Mouse (Mus musculus): ENCODE data around the gene Col23a1.

DNA sequence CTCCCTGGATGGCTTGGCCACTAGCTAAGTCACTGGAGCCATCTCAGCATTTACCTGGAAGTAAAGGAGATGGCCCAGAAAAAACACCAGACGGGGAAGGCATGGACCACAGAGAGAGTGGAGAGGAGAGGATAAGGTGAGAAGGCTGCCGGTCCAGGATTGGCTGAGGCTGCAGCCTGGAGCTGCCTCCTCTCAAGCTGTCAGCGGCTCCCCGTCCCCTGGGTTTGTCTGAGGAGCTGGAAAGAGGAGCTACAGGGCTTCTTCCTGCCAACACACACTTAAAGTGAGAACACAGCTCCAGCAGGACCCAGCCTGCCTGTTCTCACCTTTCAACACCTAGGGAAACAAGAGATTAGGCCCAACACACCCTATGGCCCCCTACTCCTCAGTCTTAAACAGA lies 168.9 kb downstream of the Col23a1 start:
- TF ChIP-seq POLR2A (IDR thresholded peaks at IDR 0.05; ENCODE audit: insufficient read depth, low read length) (no peak), CTCF (IDR thresholded peaks at IDR 0.05; ENCODE audit: low read depth, low read length) (no peak), EP300 (IDR thresholded peaks at IDR 0.05; ENCODE audit: insufficient read depth, low read depth, low read length) (no peak)
